Mouse (Mus musculus): Measurements from ENCODE around the gene Trip10.
"Not testable (repeated sequence)": the region's sequence is repeated elsewhere in the genome, so short reads cannot be mapped to it uniquely, and the experiment has no call there.

The Trip10 gene

GRCm38 (mm10) chr17:57264972-57265945 lies 16.0 kb downstream of the Trip10 start:
- peak; percentile 88 for DNase-seq (ENCODE audit: low spot score)

- no peak for DNase-seq (ENCODE audit: low spot score)
These were observed 18.4 kb downstream of the Trip10 start for GRCm38 (mm10) chr17:57267556-57268126.

GRCm38 (mm10) chr17:57271301-57271700 lies 22.0 kb downstream of the Trip10 start:
- no peak for DNase-seq (ENCODE audit: low spot score)

GRCm38 (mm10) chr17:57273846-57274245 lies 24.6 kb downstream of the Trip10 start:
- no peak for DNase-seq (ENCODE audit: low spot score)

GRCm38 (mm10) chr17:57274686-57275085 lies 25.4 kb downstream of the Trip10 start:
- DNase-seq (ENCODE audit: low spot score): no peak

GRCm38 (mm10) chr17:57275111-57275996 lies 26.1 kb downstream of the Trip10 start:
- peak; percentile 94 for DNase-seq (ENCODE audit: low spot score)

- no peak for DNase-seq (ENCODE audit: low spot score)
These were observed 26.7 kb downstream of the Trip10 start for GRCm38 (mm10) chr17:57275997-57276351.

GRCm38 (mm10) chr17:57276634-57277121 lies 27.4 kb downstream of the Trip10 start:
- DNase-seq (ENCODE audit: low spot score): peak; percentile 73

- DNase-seq (ENCODE audit: low spot score): not testable (repeated sequence)
These were observed 28.5 kb downstream of the Trip10 start for GRCm38 (mm10) chr17:57277598-57278261.

- no peak for DNase-seq (ENCODE audit: low spot score)
These were observed 29.3 kb downstream of the Trip10 start for GRCm38 (mm10) chr17:57278537-57278936.

- DNase-seq (ENCODE audit: low spot score): no peak
These were observed 29.8 kb downstream of the Trip10 start, which contains the start of gene Vav1 for GRCm38 (mm10) chr17:57278943-57279590. Gene Vav1 (plus strand): TSS chr17:57279100.

- DNase-seq (ENCODE audit: low spot score): no peak
These were observed 30.5 kb downstream of the Trip10 start for GRCm38 (mm10) chr17:57279591-57280224.

- no peak for DNase-seq (ENCODE audit: low spot score)
These were observed 31.2 kb downstream of the Trip10 start for GRCm38 (mm10) chr17:57280411-57280810.

GRCm38 (mm10) chr17:57283906-57284305 lies 34.7 kb downstream of the Trip10 start:
- DNase-seq (ENCODE audit: low spot score): no peak

GRCm38 (mm10) chr17:57285077-57285476 lies 35.8 kb downstream of the Trip10 start:
- no peak for DNase-seq (ENCODE audit: low spot score)

- no peak for DNase-seq (ENCODE audit: low spot score)
These were observed 37.6 kb downstream of the Trip10 start for GRCm38 (mm10) chr17:57286718-57287355.

GRCm38 (mm10) chr17:57289252-57289651 lies 40.0 kb downstream of the Trip10 start:
- DNase-seq (ENCODE audit: low spot score): no peak

- no peak for DNase-seq (ENCODE audit: low spot score)
These were observed 40.9 kb downstream of the Trip10 start for GRCm38 (mm10) chr17:57290001-57290670.

GRCm38 (mm10) chr17:57290671-57291055 lies 41.4 kb downstream of the Trip10 start:
- no peak for DNase-seq (ENCODE audit: low spot score)
